Mouse (Mus musculus) activated CD4-positive, CD25-positive, alpha-beta regulatory T cell, adult 4 months (primary cell): ENCODE results near the gene Gm28729. TPM values are rescaled to one million over a fixed set of nuclear protein-coding genes. Genes with fewer than 3 reads are reported as not detected.
A peak's percentile ranks its signal among the peaks of the same experiment; 100 is the strongest.

Experiments
- ATAC-seq: one replicate; pipeline ENCODE4 v1.8.0; 2017
- polyA plus RNA-seq, 2 experiments: library from polyadenylated mRNA; unstranded; fragments of 100-300 nt; shearing (Covaris generic); gene quantifications; one replicate each; pipeline ENCODE4 v1.2.1; 2017

Gm28729 gene
- polyA plus RNA-seq, 2 experiments from 2014 or later: not detected

DNA sequence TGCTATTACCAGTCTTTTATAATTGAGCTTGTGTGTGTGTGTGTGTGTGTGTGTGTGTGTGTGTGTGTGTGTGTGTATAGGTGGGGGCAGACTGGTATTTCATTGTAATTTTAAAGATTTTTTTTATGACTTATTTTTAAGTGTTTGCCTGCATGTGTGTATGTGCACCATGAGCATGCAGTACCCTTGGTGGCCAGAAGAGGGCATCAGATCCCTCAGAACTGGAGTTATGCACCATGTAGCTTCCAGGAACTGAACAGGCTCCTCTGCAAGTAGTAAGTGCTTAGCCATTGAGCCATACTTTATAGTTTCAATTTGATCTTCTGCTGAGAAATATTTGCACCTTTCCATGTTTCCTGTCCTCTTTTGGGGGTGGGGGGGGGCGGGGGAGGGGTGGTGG is 63.5 kb downstream of the Gm28729 start:
- no peak for ATAC-seq

DNA sequence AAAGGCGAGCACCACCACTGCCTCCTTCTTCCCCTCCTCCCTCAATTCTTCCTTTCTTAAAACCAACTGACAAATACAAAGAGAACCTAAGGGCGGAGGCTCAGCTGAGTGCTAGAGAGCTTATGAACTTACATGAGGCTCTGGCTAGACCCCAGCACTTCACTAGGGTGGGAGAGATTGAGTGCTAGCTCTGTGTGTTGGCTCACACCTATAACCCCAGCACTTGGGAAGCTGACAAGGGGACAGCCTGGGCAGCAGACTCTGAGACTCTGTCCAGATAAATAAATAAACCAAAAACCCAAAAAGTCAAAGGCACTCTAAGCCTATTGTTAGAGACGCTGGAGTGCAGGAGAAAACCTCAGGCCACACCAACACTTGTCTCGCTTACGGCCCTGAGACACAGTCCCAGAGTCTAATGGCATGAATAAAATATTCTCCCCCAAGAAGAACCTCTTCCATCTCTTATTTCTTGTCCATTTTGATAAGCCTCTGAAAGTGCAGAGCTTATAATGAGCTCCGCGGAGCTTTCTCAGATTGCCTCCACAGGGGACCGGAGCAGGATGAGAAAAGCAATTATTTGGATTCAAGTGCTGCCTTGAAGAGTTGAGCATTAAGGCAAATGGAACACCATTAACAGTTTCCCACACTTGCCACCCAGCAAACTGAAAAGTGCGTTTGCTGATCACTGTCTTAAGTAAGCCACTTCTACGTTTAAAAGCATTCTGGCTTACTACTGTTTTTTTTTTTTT is 64.8 kb downstream of the Gm28729 start:
- ATAC-seq: no peak

DNA sequence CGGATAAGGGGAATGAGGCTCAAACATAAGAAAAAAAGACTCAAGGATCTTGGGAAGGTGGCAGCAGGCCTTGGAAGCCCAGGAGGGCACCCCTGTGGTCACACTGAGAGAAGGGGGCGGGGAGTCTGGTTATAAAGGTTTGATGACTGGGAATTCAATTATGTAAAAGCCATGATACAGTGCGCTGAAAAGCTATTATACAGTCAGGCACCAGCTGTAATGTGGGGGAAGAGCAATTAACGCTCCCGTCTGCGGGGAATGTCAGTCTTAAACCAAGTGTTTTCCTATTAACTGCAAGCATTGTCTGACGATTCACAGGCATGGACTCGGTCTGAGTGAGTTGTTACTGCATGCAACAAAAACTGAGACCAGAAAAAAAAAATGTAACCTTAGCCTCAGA is 69.4 kb downstream of the Gm28729 start:
- ATAC-seq: no peak

DNA sequence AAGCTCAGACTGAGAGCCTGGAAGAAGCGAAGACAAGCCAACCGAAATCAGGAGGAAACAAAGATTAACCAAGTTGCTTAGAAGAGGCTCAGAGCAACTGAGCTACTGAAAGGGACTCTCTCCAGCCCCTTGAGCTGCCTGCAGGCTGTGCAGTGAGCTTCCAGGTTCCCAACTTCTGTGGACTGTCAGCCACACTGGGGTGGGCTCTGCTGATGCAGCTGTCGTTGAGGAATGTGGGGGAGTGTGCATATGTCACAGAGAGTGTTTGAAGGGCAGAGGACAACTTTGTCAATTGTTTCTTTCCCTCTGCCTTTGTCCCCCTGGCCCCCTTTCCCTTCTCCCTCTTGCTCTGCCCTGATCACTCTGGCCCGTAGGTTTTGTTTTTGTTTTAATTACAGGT is 72.1 kb downstream of the Gm28729 start:
- no peak for ATAC-seq

DNA sequence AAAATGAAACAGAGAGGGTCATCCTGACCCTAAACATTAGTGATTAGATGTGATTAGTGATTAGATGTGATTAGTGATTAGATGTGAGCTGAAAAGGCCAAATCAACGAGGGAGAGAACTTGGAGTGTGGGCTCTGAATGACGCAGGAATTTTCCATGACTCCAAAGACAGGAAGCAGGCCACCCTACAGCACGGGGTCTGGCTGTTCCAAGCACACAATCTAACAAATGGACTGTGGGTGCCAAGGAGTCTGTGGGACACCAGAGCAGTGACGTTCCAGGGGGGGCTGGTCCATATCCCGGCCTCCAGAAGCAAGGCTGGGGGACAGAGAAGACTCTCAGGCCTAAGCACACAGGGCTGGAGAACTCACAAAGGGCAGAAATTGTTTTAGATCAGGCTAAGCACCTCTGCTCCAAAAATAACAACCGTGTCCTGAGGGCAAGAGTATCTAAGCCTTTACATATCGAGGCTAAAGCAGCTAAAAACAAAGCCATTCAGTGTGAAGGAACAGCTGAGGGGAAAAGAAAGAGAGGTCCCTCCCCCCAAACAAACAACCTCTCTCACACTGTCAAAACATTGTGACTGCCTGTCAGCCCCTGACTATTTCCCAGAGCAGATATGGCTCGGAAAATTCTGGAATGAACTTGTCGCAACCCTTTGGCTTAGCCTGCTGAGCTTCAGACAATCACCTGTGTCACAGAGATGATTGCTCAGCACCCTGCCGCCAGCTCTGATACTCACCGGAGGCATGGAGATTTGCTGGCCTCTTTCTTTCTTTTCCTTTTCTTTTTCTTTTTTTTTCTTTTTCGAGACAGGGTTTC is 74.0 kb downstream of the Gm28729 start:
- no peak for ATAC-seq

DNA sequence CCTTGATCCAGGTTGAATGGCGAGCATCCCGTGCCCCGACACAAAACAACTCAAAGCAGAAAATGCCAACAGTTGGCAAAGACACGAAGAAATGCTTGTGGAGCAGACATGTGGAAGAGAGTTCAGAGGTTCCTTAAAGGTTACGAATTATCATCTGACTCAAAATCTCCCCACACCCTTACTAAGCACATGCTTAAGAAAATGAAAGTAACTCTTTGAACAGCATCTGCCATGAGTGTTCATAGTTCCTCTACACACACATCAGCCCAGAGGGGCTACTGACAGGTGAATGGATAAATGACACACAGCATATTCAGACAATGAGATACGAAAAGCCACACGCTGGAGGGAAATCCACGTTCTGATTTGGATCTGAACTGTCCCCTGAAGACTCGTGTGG is 75.5 kb downstream of the Gm28729 start:
- ATAC-seq: peak; percentile 32

DNA sequence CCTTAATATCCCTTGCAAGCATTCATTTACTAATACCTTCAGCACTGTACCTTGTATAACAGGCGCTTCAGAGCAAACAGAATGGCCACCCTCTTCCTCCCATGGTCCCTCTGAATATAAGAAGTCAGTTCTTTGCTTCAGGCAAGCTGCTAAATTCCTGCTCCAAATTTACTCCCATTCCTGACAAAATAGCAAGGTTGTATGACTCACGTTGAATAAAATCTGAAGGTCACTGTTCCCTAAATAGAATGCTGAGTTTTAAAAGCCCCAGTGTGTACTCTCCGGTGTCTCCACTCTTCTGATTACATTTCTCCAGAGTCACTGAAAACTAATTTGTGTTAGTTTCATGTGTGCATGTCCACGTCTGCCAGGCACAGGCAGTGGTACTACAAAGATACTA is 79.7 kb downstream of the Gm28729 start:
- no peak for ATAC-seq

DNA sequence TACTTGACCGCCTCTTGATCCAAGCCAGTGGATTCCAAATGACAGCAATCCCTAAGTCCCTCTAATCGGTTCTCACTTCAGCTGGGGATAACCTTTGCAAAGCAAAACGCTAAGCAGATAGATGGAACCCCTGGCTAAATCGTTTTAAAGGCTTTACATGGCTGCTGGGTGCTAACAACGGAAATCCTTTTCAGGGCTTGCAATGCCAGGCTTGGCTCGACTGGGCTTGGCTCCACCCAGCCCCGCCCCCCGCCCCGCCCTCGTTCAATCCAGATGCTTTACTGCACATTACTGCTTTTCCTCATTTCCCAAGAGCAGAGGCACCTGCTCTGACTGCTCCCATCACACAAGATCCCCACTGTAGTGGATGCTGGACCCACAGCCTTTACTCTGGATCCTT is 83.0 kb downstream of the Gm28729 start:
- no peak for ATAC-seq

DNA sequence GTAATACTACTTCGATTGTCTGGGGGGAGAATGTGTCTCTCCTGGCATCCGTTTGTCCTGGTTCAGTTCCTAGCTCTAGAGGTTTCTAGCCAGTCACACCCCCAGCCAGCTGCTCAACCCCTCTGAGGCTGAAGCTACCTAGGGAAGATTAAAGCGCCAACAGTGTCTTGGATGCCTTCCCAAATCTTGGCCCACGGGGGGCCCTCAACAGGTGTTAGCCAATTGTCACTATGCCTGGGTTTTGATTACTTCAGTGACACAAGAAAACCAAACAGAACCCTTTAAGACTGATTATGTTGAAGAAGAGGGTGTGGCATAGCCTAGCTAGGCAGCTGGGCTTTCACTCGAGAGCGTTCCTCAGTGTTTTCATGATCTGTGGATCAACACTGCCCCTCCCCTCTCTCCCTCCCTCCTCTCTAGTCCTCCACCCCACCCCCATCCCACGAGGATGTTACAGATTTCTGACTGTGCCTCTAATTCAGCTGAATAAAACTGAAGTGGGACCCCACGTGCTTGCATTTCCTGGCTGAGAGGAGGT is 86.7 kb downstream of the Gm28729 start:
- peak; percentile 18 for ATAC-seq

DNA sequence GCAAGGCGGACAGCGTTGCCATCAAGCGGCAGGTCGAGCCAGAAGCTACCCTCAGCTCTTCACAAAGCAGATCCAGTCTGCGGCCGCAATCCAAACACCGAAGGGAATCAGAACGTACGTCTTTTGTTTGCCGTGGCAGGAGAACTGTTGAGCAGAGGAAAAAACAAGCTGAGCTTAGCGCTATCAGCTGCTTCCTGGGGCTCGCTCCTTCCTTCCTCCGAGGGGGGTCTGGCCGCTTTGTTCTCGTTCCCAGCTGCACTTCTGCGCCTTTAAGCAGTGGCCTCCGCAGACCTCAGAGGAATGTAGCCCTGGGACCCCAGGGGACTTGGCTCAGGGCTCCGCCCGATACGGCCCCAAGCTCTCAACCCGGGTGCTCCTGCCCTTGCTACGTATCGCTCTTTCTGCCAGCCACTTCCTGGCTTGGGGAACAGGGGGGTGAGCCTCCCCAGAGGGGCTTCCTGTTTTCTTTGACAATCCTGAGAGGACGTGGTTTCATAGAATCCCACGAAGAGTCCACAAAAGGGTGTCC is 87.2 kb downstream of the Gm28729 start:
- ATAC-seq: peak; percentile 81

DNA sequence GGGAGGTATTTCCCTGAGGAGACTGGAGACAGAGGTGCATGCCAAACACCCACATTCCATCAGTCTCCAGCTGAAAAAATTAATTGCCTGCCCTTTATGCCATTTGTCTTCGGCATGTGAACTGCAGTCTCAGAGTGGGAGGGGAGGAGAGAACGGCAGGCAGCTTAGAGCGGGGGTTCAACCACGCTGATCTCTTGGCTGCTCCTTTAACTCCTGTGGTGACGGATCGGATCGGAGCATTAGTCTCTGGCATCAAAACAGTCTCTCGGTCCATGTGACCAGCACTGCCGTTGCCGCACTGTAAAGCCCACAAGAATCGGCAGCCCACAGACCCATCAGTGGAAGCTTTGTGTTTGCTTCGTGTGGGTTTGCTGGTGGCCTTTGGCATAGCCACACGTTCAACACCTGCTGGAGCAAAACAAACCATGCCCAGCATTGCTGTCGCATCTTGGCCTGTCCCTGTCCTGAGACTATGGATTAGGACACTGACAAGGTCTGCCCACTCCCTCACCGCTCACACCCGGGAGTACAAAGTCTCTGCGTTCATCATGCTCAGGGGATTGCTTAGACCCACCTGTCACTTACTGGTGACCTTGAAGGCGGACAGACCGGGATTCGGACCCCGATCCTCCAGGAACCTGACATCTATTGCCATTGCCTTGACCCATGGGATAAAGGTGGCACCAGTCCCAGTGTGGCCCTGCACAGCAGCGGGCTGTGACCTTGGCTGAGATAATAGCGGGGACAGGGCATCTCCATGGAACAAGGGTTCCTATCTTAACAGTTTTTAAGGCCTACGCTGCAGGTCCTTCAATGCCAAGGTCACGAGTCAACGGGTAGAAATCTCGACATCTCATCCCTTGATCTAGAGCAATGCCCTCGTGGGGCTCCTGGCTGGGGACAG is 87.9 kb downstream of the Gm28729 start:
- peak; percentile 24 for ATAC-seq

Other genes with a start within 250 kb of the Gm28729 start
- gene Atp1b3, start 160.8 kb downstream of the Gm28729 start, polyA plus RNA-seq: 100 to 1,000 TPM; 275 to 348 TPM
- 100 to 1,000 TPM; 116 to 130 TPM for gene Rnf7, start 46.6 kb downstream of the Gm28729 start, polyA plus RNA-seq
- gene Rasa2, start 106.4 kb upstream of the Gm28729 start, polyA plus RNA-seq: 10 to 100 TPM; 36.2 to 36.7 TPM
- gene Zbtb38, start 227.6 kb upstream of the Gm28729 start, polyA plus RNA-seq: 10 to 100 TPM; 59.9 to 61.4 TPM